Comparison of ENCODE assay signal across 11 mouse cellular contexts in genomic region chr16:17254005-17254597, GRCm38 (mm10). TPM values are rescaled to one million over a fixed set of nuclear protein-coding genes. Genes with fewer than 3 reads are reported as not detected.
A peak's percentile ranks its signal among the peaks of the same experiment; 100 is the strongest.
DNase-seq lines count a peak whose midpoint lies in the region; ATAC-seq and TF ChIP-seq lines count a peak whose summit lies in the region.
"Had no signal": no experiment of that assay in that cellular context is flagged by ENCODE, and none has a peak within 500 bp of the region (broad histone marks: within the 10 kb centered on the region; RNA-seq: fewer than 3 reads in every experiment).

No protein-coding gene starts in this region.

- no peaks in the 10 kb centered on the region for H3K9me3 ChIP-seq in hindbrain, embryonic 10.5 days
- no peaks in the 10 kb centered on the region for H3K9me3 ChIP-seq in hindbrain, embryonic 14.5 days (ENCODE audit: control insufficient read depth, low read length)
- no peaks in the 10 kb centered on the region for H3K9me3 ChIP-seq in E14TG2a.4 (ENCODE audit: low read length)
- no peaks in the 10 kb centered on the region for H3K9me3 ChIP-seq in limb, embryonic 10.5 days (replicated peaks)
- H3K9me3 ChIP-seq: lung, embryonic 15.5 days had no signal

- H3K4me3 ChIP-seq in hindbrain, embryonic 10.5 days: peak overlapping the region; percentile 25; the same call in 1 of the 2 replicates
- H3K4me3 ChIP-seq in hindbrain, embryonic 14.5 days (replicated peaks; ENCODE audit: low read length): no peak overlapping the region
- peak overlapping the region; percentile 64 for H3K4me3 ChIP-seq in E14TG2a.4 (replicated peaks; ENCODE audit: low read length)
- H3K4me3 ChIP-seq in limb, embryonic 10.5 days: no peak overlapping the region
- H3K4me3 ChIP-seq in thymus, adult 2 months (ENCODE audit: control insufficient read depth, insufficient read depth, low read length): no peak overlapping the region
- H3K4me3 ChIP-seq: lung, embryonic 15.5 days had no signal

- H3K4me2 ChIP-seq in hindbrain, embryonic 14.5 days (replicated peaks): no peak overlapping the region
- H3K4me2 ChIP-seq: lung, embryonic 15.5 days had no signal

- peak; percentile 38 for DNase-seq in hindbrain, embryonic 10.5 days (ENCODE audit: low spot score)
- no peak for DNase-seq in hindbrain, embryonic 14.5 days (ENCODE audit: low spot score)
- DNase-seq in adipocyte (ENCODE audit: low spot score): peak; percentile 72
- no peak for DNase-seq in limb, embryonic 10.5 days (ENCODE audit: low spot score)
- no peak for DNase-seq in ovary, postnatal 10 days (ENCODE audit: low spot score)
- DNase-seq in thymus, adult 2 months: no peak
- DNase-seq in spleen, postnatal 36 days (ENCODE audit: low spot score in 2 of 2): no peak
- DNase-seq: cerebellum, adult 9-10 months; right cerebral cortex, postnatal 25 days had no signal

- no peak for TF ChIP-seq CTCF in E14TG2a.4 (conservative IDR thresholded peaks at IDR 0.05; ENCODE audit: low read length)
- no peak for TF ChIP-seq CTCF in thymus, adult 2 months (IDR thresholded peaks at IDR 0.05; ENCODE audit: borderline replicate concordance, control insufficient read depth, extremely low read depth, insufficient read depth, low read length, poor library complexity)

- no peaks in the 10 kb centered on the region for H3K27me3 ChIP-seq in hindbrain, embryonic 10.5 days (ENCODE audit: insufficient read depth, poor library complexity, severe bottlenecking)
- no peaks in the 10 kb centered on the region for H3K27me3 ChIP-seq in hindbrain, embryonic 14.5 days (ENCODE audit: control insufficient read depth, insufficient read depth, low read length)
- no peaks in the 10 kb centered on the region for H3K27me3 ChIP-seq in E14TG2a.4 (ENCODE audit: insufficient read depth, low read length)
- no peaks in the 10 kb centered on the region for H3K27me3 ChIP-seq in limb, embryonic 10.5 days (ENCODE audit: low read depth, poor library complexity, severe bottlenecking)
- no peaks in the 10 kb centered on the region for H3K27me3 ChIP-seq in thymus, adult 2 months (ENCODE audit: control insufficient read depth, insufficient read depth, low read length)
- H3K27me3 ChIP-seq: lung, embryonic 15.5 days had no signal

- no peak overlapping the region for H3K9ac ChIP-seq in hindbrain, embryonic 14.5 days
- H3K9ac ChIP-seq: lung, embryonic 15.5 days had no signal

- peak overlapping the region; percentile 76 for H3K27ac ChIP-seq in hindbrain, embryonic 10.5 days
- no peak overlapping the region for H3K27ac ChIP-seq in hindbrain, embryonic 14.5 days
- H3K27ac ChIP-seq in limb, embryonic 10.5 days: 0 out of 2 replicates have a peak overlapping the region, but pooled peaks have one; percentile 48
- H3K27ac ChIP-seq in thymus, adult 2 months (ENCODE audit: control insufficient read depth, insufficient read depth, low read length): no peak overlapping the region
- H3K27ac ChIP-seq: lung, embryonic 15.5 days had no signal

- no peak for ATAC-seq in hindbrain, embryonic 14.5 days (ENCODE audit: low FRiP score)

- peaks cover 44% of the 10 kb centered on the region for H3K4me1 ChIP-seq in hindbrain, embryonic 10.5 days (replicated peaks)
- peaks cover 30% of the 10 kb centered on the region for H3K4me1 ChIP-seq in hindbrain, embryonic 14.5 days (replicated peaks; ENCODE audit: control insufficient read depth, insufficient read depth, low read length)
- peaks cover 98% of the 10 kb centered on the region for H3K4me1 ChIP-seq in E14TG2a.4 (replicated peaks; ENCODE audit: low read depth, low read length)
- peaks cover 35% of the 10 kb centered on the region for H3K4me1 ChIP-seq in limb, embryonic 10.5 days
- H3K4me1 ChIP-seq in thymus, adult 2 months (replicated peaks; ENCODE audit: control insufficient read depth, insufficient read depth, low read length): 0 out of 2 replicates have a peak, but pooled peaks cover 2% of the 10 kb centered on the region

- TF ChIP-seq POLR2A in thymus, adult 2 months (IDR thresholded peaks at IDR 0.05; ENCODE audit: control insufficient read depth, extremely low read depth, insufficient read depth, low read length, poor library complexity): no peak

- WGBS in hindbrain, embryonic 10.5 days: 21% methylated on average over 4 of the region's 4 CpGs
- WGBS in hindbrain, embryonic 14.5 days: 12% methylated on average over 4 of the region's 4 CpGs
- WGBS in limb, embryonic 10.5 days: 35% methylated on average over 4 of the region's 4 CpGs
- WGBS in thymus, adult 2 months: 96% methylated on average over 4 of the region's 4 CpGs

- peaks cover 41% of the 10 kb centered on the region for H3K36me3 ChIP-seq in hindbrain, embryonic 10.5 days
- H3K36me3 ChIP-seq in hindbrain, embryonic 14.5 days (replicated peaks; ENCODE audit: control insufficient read depth, insufficient read depth): peaks cover 33% of the 10 kb centered on the region
- H3K36me3 ChIP-seq in E14TG2a.4 (ENCODE audit: insufficient read depth, low read length): peaks cover 54% of the 10 kb centered on the region
- peaks cover 42% of the 10 kb centered on the region for H3K36me3 ChIP-seq in limb, embryonic 10.5 days
- H3K36me3 ChIP-seq in thymus, adult 2 months (ENCODE audit: control insufficient read depth, insufficient read depth, low read length): peaks cover 8% of the 10 kb centered on the region

RNA-seq across cellular contexts. Expression of gene Hic2, which starts 20.7 kb away (rescaled TPM):
- 16.1 and 18.0 TPM in 2 replicates for polyA plus RNA-seq in hindbrain, embryonic 10.5 days (2016; fragmentation: Nextera tagmentation; extraction: Ambion mirVana)
- 5.1 and 5.5 TPM in 2 replicates for polyA plus RNA-seq in hindbrain, embryonic 14.5 days (2014; fragmentation: Nextera tagmentation; extraction: Ambion mirVana)
- 16.8 and 19.3 TPM in 2 replicates for polyA plus RNA-seq in limb, embryonic 10.5 days (2016; fragmentation: Nextera tagmentation; extraction: Ambion mirVana)
- 6.0 and 7.0 TPM in 2 replicates for polyA plus RNA-seq in thymus, adult 2 months (2012; rRNA removed)

RNA-seq across cellular contexts. Expression of gene Tmem191c, which starts 21.8 kb away (rescaled TPM):
- polyA plus RNA-seq in hindbrain, embryonic 10.5 days (2016; fragmentation: Nextera tagmentation; extraction: Ambion mirVana): 7.2 and 11.1 TPM in 2 replicates
- polyA plus RNA-seq in hindbrain, embryonic 14.5 days (2014; fragmentation: Nextera tagmentation; extraction: Ambion mirVana): 36.6 and 45.7 TPM in 2 replicates
- polyA plus RNA-seq in limb, embryonic 10.5 days (2016; fragmentation: Nextera tagmentation; extraction: Ambion mirVana): 4.7 and 9.1 TPM in 2 replicates
- polyA plus RNA-seq in thymus, adult 2 months (2012; rRNA removed): 63.6 and 72.6 TPM in 2 replicates

RNA-seq across cellular contexts. Expression of gene Rimbp3, which starts 45.7 kb away (rescaled TPM):
- 1.6 and 1.9 TPM in 2 replicates for polyA plus RNA-seq in hindbrain, embryonic 10.5 days (2016; fragmentation: Nextera tagmentation; extraction: Ambion mirVana)
- polyA plus RNA-seq in hindbrain, embryonic 14.5 days (2014; fragmentation: Nextera tagmentation; extraction: Ambion mirVana): 2.0 and 2.2 TPM in 2 replicates
- polyA plus RNA-seq in limb, embryonic 10.5 days (2016; fragmentation: Nextera tagmentation; extraction: Ambion mirVana): 0.18 and 0.49 TPM in 2 replicates
- 0.41 and 0.51 TPM in 2 replicates for polyA plus RNA-seq in thymus, adult 2 months (2012; rRNA removed)

RNA-seq across cellular contexts. Expression of gene Ube2l3, which starts 51.7 kb away (rescaled TPM):
- polyA plus RNA-seq in hindbrain, embryonic 10.5 days (2016; fragmentation: Nextera tagmentation; extraction: Ambion mirVana): 394 and 407 TPM in 2 replicates
- polyA plus RNA-seq in hindbrain, embryonic 14.5 days (2014; fragmentation: Nextera tagmentation; extraction: Ambion mirVana): 278 and 290 TPM in 2 replicates
- 432 and 433 TPM in 2 replicates for polyA plus RNA-seq in limb, embryonic 10.5 days (2016; fragmentation: Nextera tagmentation; extraction: Ambion mirVana)
- polyA plus RNA-seq in thymus, adult 2 months (2012; rRNA removed): 70.5 and 75.0 TPM in 2 replicates

Comparison
In these comparisons a context has a peak if more than half of its experiments do, and no peak if none do; other contexts are left out.
1. DNase-seq: peak in hindbrain, embryonic 10.5 days (single experiment) and adipocyte (single experiment); none in hindbrain, embryonic 14.5 days (single experiment), limb, embryonic 10.5 days (single experiment), ovary, postnatal 10 days (single experiment), thymus, adult 2 months (single experiment) and spleen, postnatal 36 days (0 of 2).
2. H3K27ac ChIP-seq: peak in hindbrain, embryonic 10.5 days (single experiment) and limb, embryonic 10.5 days (single experiment); none in hindbrain, embryonic 14.5 days (single experiment) and thymus, adult 2 months (single experiment).
3. H3K4me3 ChIP-seq: peak in hindbrain, embryonic 10.5 days (single experiment) and E14TG2a.4 (single experiment); none in hindbrain, embryonic 14.5 days (single experiment), limb, embryonic 10.5 days (single experiment) and thymus, adult 2 months (single experiment).